Mouse (Mus musculus) MN1 (cell line): ENCODE data around the gene Tspan11.

Experiments used
- DNase-seq: peaks from one replicate; pipeline ENCODE4 v3.0.0-alpha.2; 2016; ENCODE audit warnings: low spot score

Gene Tspan11

DNA sequence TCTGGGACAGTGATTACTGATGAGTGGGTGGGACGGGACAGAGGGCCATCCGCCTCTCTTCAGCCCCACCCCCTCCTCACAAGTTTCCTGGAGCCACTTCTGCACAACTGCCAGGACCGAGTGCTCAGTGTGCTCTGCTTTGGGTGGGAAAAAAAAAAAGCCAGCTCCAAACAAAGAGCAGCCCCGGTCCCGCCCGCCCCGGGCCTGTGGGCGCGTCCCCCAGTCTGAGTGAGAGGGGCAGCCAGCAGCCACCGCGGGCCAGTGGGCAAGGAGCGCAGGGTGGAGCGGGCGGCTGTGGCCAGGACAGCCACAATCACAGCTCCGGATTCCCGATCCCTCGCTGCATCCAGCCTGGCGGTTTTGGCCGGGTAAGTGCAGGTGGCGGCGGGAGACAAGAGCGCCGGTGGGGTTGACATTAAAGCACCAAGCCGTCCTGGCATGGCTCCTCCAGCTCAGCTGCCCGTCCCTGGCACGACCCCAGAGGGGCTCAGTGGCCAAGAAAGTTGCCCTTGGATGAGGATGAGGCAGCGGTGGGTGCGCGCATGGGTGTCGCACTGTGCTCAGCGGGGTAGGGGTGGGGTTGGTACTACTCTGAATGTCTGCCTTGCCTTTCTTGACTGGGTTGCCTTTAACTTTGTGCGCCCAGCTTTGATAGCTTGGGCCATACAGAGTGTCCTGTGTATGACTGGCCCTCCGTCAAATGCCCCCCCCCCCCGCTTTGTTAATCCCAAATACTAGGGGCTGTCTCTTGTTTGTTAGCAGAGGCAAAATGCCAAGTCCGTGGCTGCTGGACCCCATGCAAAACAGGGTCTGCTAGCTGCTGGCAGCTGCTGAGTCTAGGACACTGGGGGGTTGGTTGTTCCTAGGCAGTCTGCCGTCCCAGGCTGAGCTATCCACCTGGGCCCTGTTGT lies at the start of gene Tspan11:
Gene Tspan11, plus strand, starts transcription at position 79 of the 911 bp plus-strand sequence.
- DNase-seq = no peak

DNA sequence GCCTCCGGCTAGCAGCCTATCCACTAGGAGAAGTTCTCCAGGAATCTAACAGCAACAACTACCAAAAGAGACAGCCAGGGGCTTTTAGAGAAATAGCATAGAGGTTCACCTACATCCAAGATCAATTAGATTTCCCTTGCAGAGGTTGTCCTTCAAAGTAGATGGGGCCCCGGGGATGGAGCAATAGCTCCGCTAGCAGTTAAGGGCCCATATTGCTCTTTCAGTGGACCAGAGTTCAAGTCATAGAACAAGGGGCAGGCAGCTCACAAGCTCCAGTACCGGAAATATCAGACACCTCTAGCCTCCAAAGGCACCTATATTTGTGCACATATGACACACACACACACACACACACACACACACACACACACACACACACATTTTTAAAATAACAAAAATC lies 49.5 kb upstream of the Tspan11 start:
- no peak for DNase-seq

DNA sequence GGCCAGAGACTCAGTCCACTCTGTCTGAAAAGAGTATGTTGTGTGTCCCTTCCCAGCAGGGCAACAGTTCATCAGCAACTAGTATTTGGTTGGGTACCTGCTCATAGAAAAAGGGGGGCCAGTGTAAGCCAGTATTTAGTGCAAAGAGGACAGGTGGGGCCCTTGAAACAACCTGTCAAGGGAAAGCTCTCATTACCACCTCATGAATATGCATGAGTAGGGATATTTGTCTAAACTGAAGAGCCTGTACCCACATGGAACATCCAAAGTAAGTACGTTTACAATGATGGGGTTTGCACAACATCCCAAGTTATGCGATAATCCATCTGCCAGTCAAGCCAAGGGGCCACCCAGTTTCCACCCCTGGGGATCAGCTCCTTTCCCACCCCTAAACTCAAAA lies 47.9 kb upstream of the Tspan11 start:
- DNase-seq = no peak

DNA sequence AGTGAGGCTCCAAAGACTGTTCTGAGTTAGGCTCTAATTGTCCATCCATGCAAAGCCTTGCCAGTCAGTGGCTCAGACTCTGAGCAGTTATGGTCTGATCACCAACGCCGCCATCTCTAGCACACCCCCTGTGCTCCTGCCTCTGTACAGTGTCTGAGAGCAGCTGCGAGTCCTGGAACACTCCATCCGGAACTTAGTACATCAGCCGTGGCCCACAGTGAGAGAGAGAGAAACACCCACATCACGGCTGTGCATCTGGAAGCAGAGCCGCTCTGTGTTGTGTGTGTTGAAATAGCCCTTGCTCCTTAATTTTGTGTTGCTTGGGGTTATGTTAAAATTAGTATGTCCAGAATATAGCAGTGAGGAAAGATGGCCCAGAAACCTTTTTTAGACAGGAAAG lies 47.2 kb upstream of the Tspan11 start:
- DNase-seq = no peak

DNA sequence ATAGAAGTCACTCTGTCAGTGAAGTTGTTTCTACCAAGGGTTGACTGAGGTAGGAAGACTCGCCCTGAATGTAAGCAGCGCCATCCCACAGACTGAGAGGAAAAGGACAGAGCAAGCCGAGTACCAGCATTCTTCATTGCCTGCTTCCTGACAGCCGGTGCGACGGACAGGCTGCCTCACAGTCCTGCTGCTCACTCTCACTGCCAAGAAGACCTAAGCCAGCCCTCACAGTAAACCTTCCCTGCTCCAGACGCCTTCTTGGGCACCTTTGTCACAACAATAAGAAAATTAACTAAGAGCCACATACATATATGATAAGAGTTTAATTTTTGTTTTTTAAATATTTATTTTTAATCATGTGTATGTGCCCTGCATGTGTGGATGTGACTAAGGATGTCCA lies 46.1 kb upstream of the Tspan11 start:
- no peak for DNase-seq

DNA sequence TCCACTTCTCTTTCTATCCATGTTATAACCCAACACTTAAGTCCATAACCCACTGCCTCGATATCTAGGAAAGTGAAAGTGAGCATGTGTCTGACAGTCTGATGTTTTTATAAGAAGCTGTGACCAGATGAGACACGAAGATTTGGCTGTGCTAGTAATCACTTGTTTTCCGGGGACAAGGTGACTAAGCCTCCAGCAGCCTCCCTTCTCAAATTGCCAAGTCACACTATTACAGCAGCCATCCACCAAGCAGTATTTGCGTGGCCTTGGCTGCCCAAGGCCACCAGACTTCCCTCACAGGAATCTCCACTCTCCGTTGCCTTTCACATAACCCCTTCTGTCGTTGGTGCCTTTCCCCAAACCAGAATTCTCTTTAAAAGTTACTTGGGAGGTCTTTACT lies 40.9 kb upstream of the Tspan11 start:
- no peak for DNase-seq

DNA sequence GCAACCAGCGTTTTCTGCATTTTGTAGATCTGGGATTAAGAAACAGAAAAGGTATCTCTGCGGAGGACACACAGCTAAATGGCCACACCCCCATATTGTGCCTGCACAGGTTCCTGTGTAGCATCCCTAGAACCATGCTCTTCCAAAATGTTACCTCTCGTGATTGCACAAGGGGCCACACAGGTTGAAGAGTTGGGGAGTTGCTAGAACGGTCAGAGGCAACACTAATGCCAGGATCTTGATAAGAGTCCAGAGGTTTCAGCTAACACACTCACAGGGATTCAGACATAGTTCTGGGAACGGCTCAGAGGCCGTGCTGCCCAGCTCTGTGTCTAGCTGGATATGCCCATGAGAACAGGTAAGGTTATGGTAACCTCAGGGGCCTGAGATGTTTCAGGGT lies 37.9 kb upstream of the Tspan11 start:
- DNase-seq = no peak

DNA sequence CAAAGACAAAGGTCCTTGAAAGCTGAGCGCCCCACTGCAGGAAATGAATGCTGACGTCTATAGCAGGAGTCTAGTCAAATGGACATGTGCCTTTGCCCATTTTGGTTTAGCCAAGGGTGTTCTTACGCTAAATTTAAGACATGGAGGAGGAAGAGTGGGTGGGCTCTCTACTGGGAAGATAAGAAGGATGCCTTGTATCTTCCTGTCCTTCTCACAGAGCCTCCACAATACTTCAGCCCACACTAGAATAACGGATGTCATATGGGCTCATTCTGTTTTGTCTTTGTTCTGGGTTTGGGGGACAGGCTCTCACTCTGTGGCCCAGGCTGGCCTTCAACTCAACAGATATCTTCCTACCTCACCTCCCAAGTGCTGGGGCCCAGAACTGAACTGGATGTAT lies 35.8 kb upstream of the Tspan11 start:
- DNase-seq = no peak

DNA sequence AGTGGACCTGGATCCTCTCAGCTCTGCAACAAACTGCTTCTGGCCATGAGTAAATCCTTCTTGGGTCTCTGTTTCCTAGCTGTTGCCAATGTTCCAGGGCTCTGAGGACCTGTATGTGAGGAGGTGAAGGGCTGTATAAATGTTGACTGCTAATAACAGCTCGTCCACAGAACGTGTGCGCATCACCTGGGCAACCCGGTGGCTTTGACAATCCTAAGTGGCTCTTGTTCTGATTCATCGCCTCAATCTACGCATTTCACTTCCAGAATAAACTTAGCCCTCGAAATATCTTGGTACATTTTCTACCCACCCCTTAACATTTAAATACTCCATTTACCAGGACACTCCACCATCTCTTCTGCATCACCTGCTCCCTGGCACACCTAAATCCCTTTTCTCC lies 34.1 kb upstream of the Tspan11 start:
- DNase-seq = no peak

DNA sequence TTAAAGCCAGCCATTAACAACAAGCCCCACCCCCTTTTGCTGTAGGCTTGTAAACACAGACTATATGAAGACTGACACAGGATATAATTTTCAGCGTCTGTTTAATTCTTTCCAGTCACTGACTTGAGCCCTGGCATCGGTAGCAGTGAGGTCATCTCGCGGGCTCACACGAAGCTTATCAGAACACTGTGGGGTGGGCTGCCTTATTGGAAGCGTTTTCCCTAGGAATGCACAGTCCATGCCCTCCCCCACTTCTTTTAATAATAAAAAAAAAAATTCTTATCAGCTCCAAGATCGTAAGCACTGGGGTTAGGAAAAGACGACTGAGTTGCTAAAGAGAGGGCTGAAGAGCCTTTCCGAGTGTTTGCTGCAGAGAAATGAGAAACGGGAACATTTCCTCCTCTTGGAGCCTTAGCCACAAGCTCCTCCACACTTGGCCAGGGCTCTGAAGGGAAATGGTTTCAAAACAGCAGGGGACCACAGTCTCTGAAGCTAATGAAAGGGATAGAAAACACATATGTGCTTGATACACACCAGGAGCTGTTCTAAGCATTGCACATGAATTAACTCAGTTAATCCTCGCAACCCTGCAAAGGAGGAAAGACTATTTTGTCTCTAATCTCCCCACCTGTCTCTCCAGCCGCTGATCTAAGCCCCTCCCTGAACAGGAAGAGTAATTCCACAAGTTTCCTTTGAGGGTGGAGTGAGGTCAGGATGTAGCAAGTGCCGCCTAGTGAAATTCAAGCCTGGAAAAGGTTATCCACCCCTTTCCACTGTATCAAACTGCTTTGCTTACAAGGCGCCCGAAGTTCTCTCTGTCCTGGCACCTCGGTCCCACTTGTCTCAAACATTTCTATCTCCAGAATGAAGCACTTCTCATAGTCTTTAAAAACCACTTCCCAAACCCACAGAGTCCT lies 33.4 kb upstream of the Tspan11 start:
- DNase-seq = no peak

DNA sequence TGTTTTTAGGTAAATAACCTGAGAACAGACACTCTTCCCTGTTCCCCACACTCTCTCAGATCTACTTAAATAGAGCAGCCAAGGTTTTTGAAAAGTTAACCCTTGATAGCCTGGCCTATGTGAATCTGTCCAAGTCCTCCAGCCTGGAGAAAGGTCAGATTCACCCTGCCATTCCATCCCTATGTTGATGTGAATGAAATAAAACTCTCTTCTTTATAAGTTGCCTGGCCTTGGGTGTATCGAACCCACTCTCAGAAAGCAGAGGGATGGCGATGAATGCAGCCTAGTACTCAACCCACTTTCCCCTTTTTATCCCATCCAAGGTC lies 32.7 kb upstream of the Tspan11 start:
- DNase-seq = no peak

DNA sequence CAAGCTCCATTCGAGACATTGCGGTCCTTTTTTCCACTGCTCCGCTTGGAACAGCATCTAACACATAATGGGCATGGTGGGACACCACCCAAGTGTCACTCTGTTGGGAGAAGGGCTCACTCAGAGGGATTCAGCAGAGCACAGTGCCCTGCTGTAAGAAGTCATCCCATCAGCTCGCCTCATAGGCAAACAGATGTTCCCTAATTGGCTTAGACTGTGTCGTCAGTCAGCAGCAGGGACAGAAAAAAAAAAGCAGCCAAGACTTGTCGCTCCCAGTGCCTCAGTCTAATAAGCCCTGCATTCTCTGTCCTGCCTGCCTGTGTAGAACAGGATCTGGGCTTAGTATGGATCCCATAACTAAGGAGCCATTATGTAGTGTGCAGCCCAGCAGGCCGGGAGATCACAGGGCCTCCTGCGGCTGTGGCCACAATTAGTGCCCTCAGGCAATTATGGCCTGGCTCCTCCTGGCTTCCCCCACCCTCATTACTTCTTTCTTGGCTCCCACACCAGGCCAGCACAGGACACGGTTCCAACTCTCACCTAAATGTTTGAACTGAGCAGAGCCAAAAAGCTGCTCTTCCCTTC lies 31.6 kb upstream of the Tspan11 start:
- DNase-seq = no peak

DNA sequence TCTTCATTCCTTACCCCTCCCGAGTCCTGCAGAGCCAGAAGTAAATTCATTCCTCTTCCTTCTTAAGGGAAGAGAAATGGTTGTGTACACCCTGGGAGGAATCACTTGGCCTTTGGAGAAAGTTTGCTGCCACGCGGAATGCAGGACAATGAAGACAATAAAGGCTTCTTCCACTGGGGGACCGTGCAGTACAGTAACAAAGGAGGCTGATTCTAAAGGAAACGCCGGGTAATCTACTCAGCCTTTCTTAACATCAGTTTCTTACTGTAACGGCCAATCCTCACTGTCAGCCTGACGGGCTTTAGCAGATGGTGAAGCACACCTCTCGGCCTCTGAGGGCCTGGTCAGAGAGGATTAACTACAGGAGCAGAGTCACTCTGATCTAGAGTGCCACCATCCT lies 25.4 kb upstream of the Tspan11 start:
- no peak for DNase-seq

DNA sequence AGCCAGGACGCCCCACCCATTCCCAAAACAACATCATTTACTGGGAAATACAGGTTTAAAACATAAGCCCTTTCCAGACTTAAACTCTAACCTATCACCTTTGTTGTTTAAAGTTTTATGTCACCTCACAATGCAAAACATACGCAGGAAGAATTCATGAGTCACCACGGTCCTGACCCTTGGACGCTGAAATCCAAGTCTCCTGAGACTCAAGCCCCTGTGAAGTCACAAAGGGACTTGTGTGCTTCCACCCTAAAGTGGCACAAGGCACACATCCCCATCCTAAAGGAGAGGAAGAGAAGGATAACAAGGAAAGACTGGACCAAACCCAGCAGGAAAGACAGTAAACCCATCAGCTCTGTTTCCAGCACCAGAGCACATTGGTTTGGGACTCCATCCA lies 22.0 kb upstream of the Tspan11 start:
- no peak for DNase-seq

DNA sequence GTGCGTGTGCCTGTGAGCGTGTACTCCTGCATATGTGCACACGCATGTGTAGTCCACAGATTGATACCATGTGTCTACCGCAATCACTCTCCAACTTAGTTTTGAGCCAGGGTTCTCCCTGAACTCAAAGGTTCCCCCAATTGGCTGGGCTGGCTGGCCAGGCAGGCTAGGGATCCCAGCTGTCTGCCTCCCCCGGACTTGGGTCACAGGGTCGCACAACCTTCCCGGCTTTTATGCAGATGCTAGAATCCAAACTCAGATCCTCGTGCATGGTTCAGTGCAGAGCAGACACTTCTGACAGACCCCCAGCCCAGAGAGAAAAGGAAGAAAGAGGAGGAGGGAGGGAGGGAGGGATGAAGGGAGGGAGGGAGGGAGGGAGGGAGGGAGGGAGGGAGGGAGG lies 18.8 kb upstream of the Tspan11 start:
- no peak for DNase-seq

DNA sequence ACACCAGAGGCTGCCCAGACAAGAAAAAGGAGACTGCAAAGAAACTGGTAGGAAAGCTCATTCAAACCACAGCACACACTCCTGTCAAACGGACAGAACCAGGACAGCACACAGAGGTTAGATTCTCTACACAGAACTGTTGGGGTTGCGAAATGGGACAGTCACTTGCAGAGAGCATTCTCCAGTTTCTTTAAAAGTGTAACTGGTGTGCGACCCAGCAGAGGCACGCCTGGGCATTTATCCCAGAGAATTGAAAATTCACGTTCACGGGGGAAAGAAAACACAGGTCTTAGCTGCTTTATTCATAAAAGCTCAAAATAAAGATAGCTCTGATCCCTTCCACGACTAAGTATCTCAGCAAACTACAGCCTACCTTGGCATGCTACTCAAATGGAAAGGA lies 18.3 kb upstream of the Tspan11 start:
- DNase-seq = no peak

DNA sequence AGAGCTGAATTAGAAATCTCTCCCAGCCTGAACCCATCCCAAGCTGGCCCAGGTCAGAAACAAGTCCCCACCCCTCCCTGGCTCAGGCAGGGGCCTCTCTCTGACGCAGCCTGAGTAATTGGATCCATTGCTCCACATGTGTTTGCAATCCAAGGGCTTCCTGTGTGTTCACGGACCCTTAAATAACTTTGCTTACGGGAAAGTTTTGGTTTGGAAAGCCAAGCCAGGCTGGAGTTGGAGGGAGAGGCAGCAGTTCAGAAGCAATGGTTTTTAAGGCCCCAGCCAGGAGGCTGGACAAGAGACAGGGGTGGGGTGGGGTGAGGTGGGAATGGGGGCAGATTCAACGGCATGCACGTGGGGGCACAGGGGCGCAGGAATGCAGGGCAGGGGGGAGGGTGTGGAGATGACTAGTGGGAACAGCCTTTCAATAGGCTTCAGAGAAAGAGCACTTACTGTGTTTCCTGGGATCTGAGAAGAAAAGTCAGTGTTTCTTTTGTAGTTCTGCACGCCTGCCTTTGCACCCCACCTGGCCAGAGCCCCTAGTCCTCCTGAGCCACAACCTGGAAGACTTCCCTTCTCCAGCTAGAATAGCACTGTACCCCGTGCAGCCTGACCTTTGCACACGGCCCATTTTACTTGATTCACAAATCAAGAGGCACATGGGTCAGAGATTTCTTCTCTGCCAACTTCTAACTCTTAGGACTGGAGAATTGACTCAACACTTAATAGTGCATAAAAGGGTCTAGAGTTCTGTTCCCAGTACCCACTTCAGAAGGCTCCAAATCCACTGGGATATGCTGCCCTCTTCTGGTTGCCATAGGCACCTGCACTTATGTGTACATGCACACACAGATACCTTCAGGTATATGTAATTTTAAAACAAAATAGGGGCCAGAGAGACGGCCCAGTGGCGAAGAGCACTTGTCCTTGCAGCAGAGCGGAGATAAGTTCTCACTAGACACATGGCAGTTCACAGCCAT lies 16.8 kb upstream of the Tspan11 start:
- no peak for DNase-seq

DNA sequence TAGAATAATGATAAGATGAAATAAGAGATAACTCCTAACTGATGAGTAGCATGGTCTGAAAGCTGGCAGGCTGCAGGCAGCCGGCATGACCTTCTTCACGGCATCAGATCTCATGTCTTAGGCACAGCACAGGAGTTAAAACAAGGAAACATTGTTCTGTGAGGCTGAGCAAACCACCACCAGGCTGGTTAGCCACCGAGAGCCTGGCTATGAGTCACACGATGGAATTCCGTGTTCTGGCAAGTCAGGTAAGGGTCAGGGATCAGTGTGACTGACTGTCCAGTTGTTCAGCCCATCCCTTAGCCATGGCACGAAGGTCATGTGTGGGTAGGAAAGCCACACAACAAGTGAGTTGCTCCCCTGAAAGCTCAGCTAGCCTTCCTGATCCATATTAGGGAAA lies 16.0 kb upstream of the Tspan11 start:
- no peak for DNase-seq

DNA sequence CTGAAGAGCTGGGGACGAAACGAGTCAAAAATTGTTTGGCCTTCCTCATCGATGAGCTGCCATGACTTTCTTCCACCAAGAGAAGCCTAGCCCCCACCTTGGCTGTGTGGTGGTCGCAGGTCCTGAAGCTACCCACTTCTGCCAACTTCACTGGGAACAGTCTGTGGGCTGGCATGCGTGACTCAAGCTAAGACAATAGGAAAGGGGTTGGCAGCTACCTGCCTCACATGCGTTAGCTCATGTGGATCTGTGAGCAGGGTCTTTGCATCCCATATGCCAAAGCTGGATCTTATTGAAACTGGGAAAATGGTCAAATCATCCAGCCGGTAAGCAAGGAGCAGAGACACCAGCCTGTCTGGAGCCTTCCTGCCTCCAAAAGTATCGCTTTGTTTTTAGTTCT lies 14.8 kb upstream of the Tspan11 start:
- no peak for DNase-seq

DNA sequence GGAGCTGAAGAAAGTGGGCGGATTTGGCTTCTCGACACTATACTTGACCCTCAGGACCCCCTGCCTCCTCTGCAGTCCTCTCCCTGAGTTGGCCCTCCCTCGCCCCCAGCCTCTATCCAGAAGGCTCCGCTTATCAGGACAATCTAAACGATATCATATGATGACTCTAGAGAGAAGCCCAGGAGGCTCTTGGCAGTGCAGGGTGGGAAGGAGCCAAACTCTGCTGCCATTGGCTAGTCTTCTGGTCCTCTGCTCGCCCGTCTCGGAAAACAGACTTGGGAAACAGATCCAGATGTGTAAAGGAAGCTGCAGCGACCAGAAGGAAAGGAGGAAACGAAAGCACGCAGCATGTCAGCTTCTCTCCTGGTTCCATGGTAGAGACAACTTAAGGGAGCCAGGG lies 11.5 kb upstream of the Tspan11 start:
- DNase-seq = no peak

DNA sequence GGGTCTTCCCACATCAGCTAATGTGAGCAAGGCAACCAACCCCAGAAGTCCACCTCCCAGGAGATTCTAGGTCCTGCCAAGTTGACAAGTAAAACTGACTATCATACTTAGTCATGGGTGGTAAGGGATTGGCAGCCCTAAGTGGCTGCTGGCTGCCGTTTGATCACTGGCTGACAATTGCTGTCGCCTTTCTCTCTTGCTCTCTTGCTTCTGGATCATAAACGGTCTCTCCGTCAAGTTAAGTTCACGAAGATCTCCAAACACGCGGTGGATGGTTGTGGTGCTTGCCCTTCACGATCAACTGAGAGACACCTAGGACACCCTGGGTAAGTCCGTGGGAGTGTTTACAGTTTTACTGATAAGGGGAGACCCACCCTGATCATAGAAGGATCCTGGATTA lies 11.0 kb upstream of the Tspan11 start:
- no peak for DNase-seq

DNA sequence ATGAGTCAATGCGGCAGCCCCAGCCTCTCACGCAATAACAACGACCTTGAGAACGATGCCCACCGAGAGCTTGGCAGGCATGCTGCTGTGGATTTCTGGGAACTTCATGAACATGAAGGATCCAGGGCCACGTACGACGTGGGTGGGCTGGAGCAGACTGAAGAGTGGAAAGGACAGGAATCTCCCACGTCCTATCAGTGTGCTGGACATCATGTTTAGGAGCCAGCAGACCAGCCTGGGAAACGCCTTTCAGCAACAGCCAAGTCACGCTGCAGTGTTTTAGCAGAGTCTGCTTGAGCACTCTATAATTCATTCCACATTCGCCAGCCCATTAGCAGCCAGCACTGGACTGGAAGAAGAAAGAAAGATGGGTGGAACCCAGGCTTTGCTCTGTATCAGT lies 10.4 kb upstream of the Tspan11 start:
- no peak for DNase-seq
